Comparison of ENCODE assay signal across 31 mouse cellular contexts in the genomic region with DNA sequence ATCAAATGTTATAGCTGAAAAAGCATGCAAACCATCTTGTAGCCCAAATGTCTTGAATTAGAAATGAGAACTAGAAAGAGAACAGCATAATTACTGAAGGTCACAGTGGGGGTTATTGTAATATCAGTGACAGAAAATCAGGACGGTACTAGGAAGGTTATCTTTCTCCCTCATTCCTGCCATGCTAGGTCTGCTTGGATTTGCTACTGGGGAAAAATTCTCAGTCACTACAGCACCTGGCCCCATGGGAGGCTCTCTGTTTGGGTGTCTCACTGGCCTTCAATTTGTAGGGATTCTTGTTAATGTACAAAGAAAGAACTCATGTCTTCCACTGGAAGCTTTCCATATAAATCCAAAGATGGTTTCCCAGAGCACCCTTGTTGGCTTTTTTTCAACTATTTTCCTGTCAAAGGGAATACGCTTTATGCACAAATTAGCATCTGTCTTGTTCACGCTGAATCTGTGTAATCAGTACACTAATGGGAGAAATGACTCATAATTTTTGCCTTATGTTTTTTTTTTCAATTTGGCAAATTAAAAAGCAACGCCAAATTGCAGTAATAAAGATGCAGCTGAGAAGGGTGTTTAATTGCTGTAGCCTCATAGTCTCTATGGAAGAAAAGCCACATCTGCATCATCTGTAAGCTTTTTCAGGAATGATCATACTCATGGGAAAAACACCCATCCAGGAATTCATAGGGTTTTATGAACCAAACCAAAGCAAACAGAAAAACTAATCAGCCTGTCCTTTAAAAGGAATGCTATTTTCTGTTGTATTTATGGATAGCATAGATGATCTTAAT.
DNase-seq lines count a peak whose midpoint lies in the region; ATAC-seq lines count a peak whose summit lies in the region.
"Had no signal": no experiment of that assay in that cellular context is flagged by ENCODE, and none has a peak within 500 bp of the region (broad histone marks: within the 10 kb centered on the region; RNA-seq: fewer than 3 reads in every experiment).

No protein-coding gene starts in this region.

- peak; percentile 76 for ATAC-seq in forebrain, embryonic 15.5 days (replicated peaks)
- ATAC-seq in neural tube, embryonic 12.5 days (ENCODE audit: low FRiP score, low read depth), result 0 out of 2 replicates have a peak, but pooled peaks have one; percentile 33
- ATAC-seq in neural tube, embryonic 13.5 days (ENCODE audit: low read depth), result peak; percentile 76
- ATAC-seq: hindbrain, embryonic 16.5 days; intestine, postnatal 0 days; midbrain, embryonic 15.5 days had no signal

- 47% methylated on average over 4 of the region's 4 CpGs for whole genome bisulfite sequencing in forebrain, embryonic 15.5 days
- 94% methylated on average over 4 of the region's 4 CpGs for WGBS in forebrain, embryonic 10.5 days
- 81% methylated on average over 4 of the region's 4 CpGs for WGBS in neural tube, embryonic 12.5 days
- WGBS in neural tube, embryonic 13.5 days, result 53% methylated on average over 4 of the region's 4 CpGs

- no peak overlapping the region for H3K4me3 ChIP-seq in forebrain, embryonic 15.5 days
- no peak overlapping the region for H3K4me3 ChIP-seq in forebrain, embryonic 10.5 days
- H3K4me3 ChIP-seq in neural tube, embryonic 12.5 days, result no peak overlapping the region
- no peak overlapping the region for H3K4me3 ChIP-seq in neural tube, embryonic 13.5 days
- H3K4me3 ChIP-seq: erythroblast, embryonic 14.5 days; gastrocnemius, adult 2 months; left cerebral cortex, adult 2 months; limb, embryonic 12.5 days; liver, embryonic 15.5 days; midbrain, embryonic 15.5 days had no signal

- H3K9ac ChIP-seq in forebrain, embryonic 15.5 days (replicated peaks), result no peak overlapping the region
- no peak overlapping the region for H3K9ac ChIP-seq in neural tube, embryonic 12.5 days
- no peak overlapping the region for H3K9ac ChIP-seq in neural tube, embryonic 13.5 days
- H3K9ac ChIP-seq: limb, embryonic 12.5 days; liver, embryonic 15.5 days; lung, embryonic 14.5 days; midbrain, embryonic 15.5 days had no signal

- no peaks in the 10 kb centered on the region for H3K36me3 ChIP-seq in forebrain, embryonic 15.5 days
- no peaks in the 10 kb centered on the region for H3K36me3 ChIP-seq in forebrain, embryonic 10.5 days (replicated peaks)
- H3K36me3 ChIP-seq in neural tube, embryonic 12.5 days, result no peaks in the 10 kb centered on the region
- H3K36me3 ChIP-seq in neural tube, embryonic 13.5 days, result no peaks in the 10 kb centered on the region
- H3K36me3 ChIP-seq: limb, embryonic 12.5 days; liver, embryonic 15.5 days; midbrain, embryonic 15.5 days had no signal

- H3K4me2 ChIP-seq in forebrain, embryonic 15.5 days (replicated peaks), result no peak overlapping the region
- H3K4me2 ChIP-seq in neural tube, embryonic 12.5 days (replicated peaks), result no peak overlapping the region
- H3K4me2 ChIP-seq in neural tube, embryonic 13.5 days, result no peak overlapping the region
- H3K4me2 ChIP-seq: heart, embryonic 11.5 days; limb, embryonic 12.5 days; liver, embryonic 15.5 days; lung, embryonic 14.5 days; midbrain, embryonic 15.5 days had no signal

- H3K27me3 ChIP-seq in forebrain, embryonic 15.5 days, result no peaks in the 10 kb centered on the region
- H3K27me3 ChIP-seq in forebrain, embryonic 10.5 days (ENCODE audit: poor library complexity, severe bottlenecking), result no peaks in the 10 kb centered on the region
- no peaks in the 10 kb centered on the region for H3K27me3 ChIP-seq in neural tube, embryonic 12.5 days (replicated peaks)
- no peaks in the 10 kb centered on the region for H3K27me3 ChIP-seq in neural tube, embryonic 13.5 days
- H3K27me3 ChIP-seq: limb, embryonic 12.5 days; liver, embryonic 15.5 days; midbrain, embryonic 15.5 days had no signal

- no peak for DNase-seq in forebrain, embryonic 10.5 days (ENCODE audit: extremely low spot score, low spot score)
- DNase-seq in neural tube, embryonic 10.5 days (ENCODE audit: extremely low spot score, low spot score), result no peak
- no peak for DNase-seq in frontal cortex, postnatal 14 days (ENCODE audit: low spot score in 2 of 2)
- no peak for DNase-seq in urinary bladder, adult 2 months (ENCODE audit: low spot score)
- DNase-seq: adrenal gland, postnatal 14 days; cerebellum, adult 2 months; cerebellum, postnatal 14 days; gastrocnemius, adult 2 months; gastrocnemius, postnatal 36 days; heart, adult 18-20 months; heart, postnatal 4 days; kidney, adult 9 months; kidney, postnatal 10 days; layer of hippocampus, adult 9-11 months; lung, embryonic 14.5 days; lung, postnatal 14 days; right cerebral cortex, postnatal 25 days; thymus, adult 2 months; thymus, postnatal 4 days had no signal

- no peaks in the 10 kb centered on the region for H3K9me3 ChIP-seq in forebrain, embryonic 15.5 days
- no peaks in the 10 kb centered on the region for H3K9me3 ChIP-seq in forebrain, embryonic 10.5 days
- H3K9me3 ChIP-seq in neural tube, embryonic 12.5 days, result no peaks in the 10 kb centered on the region
- no peaks in the 10 kb centered on the region for H3K9me3 ChIP-seq in neural tube, embryonic 13.5 days
- H3K9me3 ChIP-seq: limb, embryonic 12.5 days; liver, embryonic 15.5 days; midbrain, embryonic 15.5 days had no signal

- H3K4me1 ChIP-seq in forebrain, embryonic 15.5 days, result no peaks in the 10 kb centered on the region
- no peaks in the 10 kb centered on the region for H3K4me1 ChIP-seq in forebrain, embryonic 10.5 days
- no peaks in the 10 kb centered on the region for H3K4me1 ChIP-seq in neural tube, embryonic 12.5 days
- H3K4me1 ChIP-seq in neural tube, embryonic 13.5 days (replicated peaks), result no peaks in the 10 kb centered on the region
- H3K4me1 ChIP-seq: limb, embryonic 12.5 days; liver, embryonic 15.5 days; midbrain, embryonic 15.5 days had no signal

- H3K27ac ChIP-seq in forebrain, embryonic 15.5 days (replicated peaks), result peak overlapping the region; percentile 65
- no peak overlapping the region for H3K27ac ChIP-seq in forebrain, embryonic 10.5 days
- H3K27ac ChIP-seq in neural tube, embryonic 12.5 days, result no peak overlapping the region
- peak overlapping the region; percentile 1; the same call in 1 of the 2 replicates for H3K27ac ChIP-seq in neural tube, embryonic 13.5 days (replicated peaks)
- H3K27ac ChIP-seq: gastrocnemius, adult 2 months; left cerebral cortex, adult 2 months; limb, embryonic 12.5 days; liver, embryonic 15.5 days; midbrain, embryonic 15.5 days; stomach, postnatal 0 days had no signal

Comparison
In these comparisons a context has a peak if more than half of its experiments do, and no peak if none do; other contexts are left out.
1. H3K27ac ChIP-seq: peak in forebrain, embryonic 15.5 days (single experiment) and neural tube, embryonic 13.5 days (single experiment); none in forebrain, embryonic 10.5 days (single experiment) and neural tube, embryonic 12.5 days (single experiment).
2. Peak in every context shown above with its lines, with median percentiles within 50 percentile points of each other: ATAC-seq.